Mouse (Mus musculus) megakaryocyte, adult 5-6 weeks (primary cell): Measurements from ENCODE around the gene Fat3. TPM values are rescaled to one million over a fixed set of nuclear protein-coding genes. Genes with fewer than 3 reads are reported as not detected.
A peak's percentile ranks its signal among the peaks of the same experiment; 100 is the strongest.

Source experiments
- ATAC-seq: 2 replicates; pipeline ENCODE4 v1.8.0; 2016; ENCODE audit warnings: mild to moderate bottlenecking, inconsistent platforms; ENCODE audit not compliant: poor library complexity, severe bottlenecking
- total RNA-seq, 2 experiments: library from RNA; stranded (forward) in 1 of 2; stranded (reverse) in 1 of 2; fragments of 153-499, 151-499 nt in 1 of 2; fragments of 221-1000, 200-1000 nt in 1 of 2; gene quantifications; 2 replicates each; pipeline versions ENCODE4 v1.2.3 to v1.2.4; 2015 to 2017

Fat3 gene
- total RNA-seq, 2 experiments from 2014 or later = 0.11 TPM; not detected in 1

DNA sequence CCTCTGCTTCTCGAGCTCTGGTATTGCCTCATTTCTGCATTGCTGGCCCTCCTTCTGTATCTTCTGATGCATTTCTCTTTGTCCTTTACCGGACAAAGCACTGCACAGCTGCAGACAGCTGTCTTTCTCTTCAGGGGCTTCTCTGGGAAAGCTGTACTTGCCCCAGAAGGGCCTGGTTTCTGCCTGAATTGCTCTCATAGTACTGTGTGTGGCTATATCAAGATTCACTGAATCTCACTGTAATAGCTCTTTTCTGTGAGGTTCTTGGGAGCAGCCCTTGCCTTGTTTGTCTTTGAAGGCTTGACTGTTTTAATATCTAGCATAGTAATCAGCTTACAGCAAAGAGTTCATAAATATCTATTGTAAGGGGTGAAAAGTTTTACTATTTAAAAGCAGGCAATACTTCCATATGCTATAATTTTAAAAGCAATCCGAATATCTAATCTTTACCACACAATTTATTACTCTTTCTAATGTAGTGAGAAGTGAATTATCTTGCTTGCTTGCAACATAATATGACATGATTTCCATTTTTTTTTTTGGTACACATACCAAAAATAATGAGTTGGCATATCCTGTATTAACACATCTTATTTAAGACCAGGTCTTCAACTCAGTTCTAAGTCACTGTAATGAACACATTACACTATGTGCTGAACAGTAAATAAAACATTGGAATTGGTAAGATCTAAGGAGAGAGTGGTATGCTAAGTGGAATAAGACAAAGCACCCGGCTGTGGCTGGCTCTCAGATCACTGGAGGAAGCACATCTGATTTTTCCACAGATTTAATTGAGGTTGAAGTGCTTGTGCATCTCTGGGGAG lies 348.1 kb downstream of the Fat3 start:
- ATAC-seq = no peak

DNA sequence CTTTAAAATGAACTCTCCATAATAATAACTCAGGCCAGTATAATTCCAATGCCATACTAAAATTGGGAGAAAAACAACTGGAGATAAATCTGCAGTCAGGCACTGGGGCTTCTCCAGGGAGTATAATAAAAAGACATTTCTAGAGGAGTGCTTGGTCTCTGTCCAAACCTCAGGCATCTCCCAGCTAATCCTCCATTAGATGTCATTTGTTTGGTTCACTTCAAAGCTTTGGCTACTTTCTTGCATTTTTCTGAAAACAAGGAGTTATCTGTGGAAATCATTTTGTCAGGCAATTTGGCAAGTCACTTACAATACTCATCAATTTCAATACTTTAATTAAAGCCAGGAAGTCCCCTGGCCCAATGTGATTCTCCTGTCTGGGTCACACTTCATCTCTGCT lies 351.0 kb downstream of the Fat3 start:
- ATAC-seq = no peak

DNA sequence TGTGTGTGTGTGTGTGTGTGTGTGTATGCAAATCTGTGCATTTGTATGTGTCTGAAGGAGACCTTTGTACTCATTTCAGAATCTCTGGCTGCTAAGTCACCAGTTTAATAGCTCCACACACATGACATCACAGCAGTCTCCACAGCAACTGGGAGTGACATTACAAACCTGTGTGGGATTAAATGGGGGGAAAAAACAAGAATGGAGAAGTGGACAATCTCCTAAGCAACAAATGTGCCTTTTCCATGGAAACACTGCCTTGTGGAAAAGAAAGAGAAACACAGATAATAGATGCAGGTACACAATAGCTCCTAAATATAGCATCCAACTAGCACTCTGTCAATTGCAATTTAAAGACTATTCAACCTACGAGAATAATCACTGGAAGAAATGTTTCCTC lies 353.4 kb downstream of the Fat3 start:
- ATAC-seq = no peak

DNA sequence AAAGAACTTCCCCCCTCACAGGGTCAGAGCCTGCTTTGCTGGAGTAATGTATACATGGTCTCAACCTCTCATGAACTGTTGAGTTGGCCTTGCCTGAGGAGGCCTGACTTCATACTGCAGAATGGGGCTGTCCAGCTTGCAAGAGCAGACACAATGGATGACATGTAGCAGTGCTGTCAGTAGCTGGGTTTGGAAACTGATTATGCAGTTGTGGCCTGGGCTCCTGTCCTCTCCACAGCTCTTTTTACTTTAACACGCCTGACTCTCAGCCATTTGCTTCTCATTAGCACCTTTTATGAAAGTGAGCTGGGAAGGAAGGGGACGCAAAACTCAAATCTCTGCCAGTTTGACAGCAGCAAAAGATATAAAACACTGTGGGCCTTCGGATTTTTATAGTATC lies 356.4 kb downstream of the Fat3 start:
- no peak for ATAC-seq

DNA sequence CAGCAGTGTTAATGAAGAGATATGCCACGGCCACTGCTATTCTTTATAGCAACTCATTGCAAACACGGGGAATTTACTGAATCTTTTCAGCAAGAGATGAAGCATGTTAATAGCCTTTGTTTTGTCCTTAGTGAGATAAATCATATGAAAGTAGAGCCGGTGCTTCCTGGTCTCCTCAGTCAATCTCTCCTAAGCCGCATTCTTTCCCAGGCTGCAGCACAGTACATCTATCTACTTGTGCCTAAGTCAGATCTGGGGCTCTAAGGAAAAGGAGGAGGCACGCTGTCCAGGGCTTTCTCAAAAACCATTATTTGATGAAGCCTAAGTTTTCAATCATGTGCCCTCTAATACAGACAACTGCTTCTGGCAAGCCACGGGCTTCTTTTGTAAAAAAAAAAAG lies 361.8 kb downstream of the Fat3 start:
- ATAC-seq = no peak

DNA sequence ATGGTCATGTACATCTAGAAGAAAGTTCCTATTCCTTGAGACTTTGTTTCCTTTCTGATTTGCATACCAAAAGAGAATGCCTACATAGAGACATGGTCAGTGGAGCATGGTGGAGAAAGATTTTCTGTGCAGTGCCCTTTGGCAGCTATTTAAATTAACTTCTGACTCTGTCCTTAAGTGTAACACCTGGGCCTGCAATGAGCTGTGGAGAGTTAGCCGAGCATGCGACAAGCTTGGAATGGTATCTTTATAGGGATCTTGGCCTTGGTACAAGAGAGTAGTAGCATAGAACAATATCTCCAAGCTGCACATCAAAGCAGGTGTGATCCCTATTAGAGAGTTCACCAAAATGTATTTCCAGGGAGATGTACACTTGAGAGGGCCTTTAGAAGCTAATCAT lies 368.0 kb downstream of the Fat3 start:
- ATAC-seq = no peak

DNA sequence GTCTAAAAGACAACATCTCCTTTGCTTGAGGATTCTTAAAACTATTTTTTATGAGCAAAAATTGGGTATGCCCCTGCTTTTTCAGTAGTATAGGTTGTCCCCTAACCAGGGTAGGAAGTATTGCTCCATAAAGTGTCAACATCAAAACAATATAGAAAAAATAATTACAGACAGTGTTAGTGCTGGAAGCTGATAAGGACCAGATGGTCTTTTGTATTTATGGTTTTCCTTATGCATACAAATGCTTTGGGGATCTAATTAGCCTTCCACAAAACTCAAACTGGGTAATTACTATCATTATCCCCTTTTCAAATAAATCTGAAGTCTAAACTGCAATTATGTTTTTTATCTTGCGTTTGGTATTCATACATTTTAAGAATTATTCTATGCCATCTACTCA lies 368.5 kb downstream of the Fat3 start:
- no peak for ATAC-seq

DNA sequence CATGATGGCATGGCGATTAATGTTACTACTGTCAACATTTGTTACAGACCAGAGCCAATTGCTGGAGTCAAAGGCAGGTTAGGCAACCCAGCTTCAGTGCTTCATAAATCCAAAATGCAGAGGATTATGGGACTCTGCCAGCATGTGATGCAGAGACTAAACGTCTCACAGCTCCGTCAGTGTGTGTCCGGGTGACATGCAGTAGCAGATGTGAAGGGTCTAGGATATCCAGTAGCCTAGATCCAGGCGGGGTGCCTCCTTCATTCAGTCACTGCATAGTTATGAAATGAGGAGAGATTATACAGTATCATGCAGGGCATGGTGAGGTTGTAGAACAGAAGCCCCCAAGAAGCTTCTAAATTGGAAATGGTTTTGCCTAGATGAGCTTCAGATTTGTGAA lies 379.3 kb downstream of the Fat3 start:
- ATAC-seq = no peak

DNA sequence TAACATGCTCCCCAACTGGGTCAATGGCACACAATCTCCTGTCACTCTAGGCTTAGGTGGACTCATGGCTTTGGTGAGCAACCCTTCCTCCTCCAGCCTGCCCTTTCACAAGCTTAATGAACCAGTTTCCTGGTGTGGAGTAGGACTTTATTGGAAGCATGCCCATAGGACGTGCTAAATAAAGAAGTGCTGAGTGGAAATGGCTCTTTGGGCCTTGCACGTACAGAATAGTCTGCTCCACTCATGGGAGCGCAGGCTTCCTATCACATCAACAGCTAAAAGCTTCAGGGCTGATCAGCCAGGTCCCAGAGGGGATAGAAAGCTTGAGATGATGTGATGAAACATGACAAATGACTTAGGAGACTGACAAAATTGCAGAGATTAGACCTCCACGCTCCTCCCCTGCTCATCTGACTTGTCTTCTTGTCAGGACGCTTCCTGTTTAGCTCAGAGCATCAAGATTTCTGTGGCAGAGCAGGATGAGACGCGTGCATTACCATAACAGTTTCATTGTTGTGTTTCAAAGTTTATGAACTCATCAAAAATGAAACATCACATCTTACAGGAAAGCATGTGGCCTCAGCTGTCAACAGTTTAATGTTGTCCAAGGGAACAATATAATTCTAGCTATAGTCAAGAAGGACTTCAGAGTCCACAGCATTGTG lies 386.1 kb downstream of the Fat3 start:
- ATAC-seq = no peak

DNA sequence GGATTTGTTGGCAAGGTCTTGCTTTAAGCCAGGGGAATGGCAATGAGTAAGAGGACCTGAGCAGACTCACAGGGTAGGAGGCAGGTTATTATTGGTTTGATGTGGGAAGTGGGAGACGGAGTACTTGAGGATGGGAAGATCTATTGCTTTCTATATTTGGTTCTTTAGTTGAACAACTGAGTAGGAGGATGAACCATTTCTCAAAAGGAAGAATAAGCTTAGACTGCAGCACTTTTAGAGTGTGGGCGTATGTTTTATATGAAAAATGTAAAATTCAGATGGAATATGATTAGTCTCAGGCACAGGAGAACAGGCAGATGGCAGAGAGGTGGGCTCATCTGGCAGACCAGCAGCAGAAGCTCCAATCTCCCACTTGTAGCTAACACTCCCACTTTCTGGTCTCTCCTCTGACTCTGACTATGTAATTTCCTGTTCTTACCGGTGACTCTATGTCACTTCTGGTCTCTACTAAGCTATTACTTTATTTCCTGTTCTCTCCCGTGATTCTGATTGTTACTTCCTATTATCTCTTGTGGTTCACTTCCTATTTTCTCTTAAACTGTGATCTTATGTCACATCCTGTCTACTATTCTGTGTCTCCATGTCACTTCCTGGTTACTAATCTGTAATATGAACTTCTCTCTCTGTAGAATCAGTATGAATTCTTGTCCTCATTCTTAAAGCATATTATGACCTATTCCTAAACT lies 387.0 kb downstream of the Fat3 start:
- peak; percentile 43 for ATAC-seq

DNA sequence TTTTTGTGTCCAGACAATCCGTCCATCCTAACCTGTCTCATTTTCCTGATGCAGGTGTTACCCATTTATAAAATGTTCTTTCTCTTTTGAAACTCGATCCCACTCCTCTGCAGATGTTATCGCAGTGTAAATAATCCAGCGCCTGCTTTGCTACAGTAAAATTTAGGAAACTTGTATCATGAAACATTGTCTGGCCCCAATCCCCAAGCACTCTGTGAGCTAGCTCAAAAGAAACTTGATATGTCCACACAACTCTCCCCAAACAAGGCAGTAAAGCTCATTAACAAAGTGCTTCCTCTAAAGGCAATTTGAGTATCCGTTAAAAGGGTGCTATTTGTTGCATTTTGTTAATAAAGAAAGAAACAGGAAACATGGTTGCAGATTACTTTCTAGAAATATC lies 393.2 kb downstream of the Fat3 start:
- no peak for ATAC-seq

DNA sequence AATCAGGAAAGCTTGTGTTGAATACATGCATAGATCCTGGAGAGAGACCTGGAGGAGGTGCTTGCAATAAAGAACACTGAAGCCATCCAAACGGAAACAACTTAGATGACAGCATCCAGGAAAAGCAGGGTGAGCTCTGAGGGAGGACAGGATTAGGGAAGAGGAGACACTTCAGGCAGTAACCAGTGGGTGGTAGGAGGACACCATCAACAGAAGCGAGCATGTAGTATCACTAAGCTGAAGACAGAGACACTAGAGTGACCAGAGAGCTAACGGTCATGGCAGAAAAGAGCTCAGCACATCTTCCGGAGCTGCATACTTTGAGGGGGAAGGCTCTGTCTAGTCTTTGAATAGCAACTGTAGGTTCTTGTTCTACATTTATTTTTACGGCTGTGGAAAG lies 393.7 kb downstream of the Fat3 start:
- ATAC-seq = no peak

DNA sequence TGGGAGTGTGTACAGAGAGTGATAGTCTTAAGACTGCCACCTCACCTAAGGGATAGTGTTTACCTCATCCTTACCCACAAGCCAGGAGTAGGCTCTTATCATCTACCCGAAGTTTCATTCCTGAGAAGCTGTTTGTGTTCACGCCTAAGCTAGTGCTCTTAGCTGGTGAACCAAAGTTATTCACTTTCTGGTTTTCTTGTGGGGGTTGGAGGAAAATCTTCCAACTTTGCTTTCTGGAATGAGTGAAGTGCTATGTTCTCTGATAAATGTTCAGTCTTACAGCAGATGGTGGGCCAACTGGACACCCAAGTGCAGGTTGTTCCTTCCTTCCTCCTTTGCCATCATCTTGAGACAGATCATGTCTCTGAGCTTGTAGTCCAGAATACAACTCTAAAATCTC lies 402.5 kb downstream of the Fat3 start:
- ATAC-seq = no peak

DNA sequence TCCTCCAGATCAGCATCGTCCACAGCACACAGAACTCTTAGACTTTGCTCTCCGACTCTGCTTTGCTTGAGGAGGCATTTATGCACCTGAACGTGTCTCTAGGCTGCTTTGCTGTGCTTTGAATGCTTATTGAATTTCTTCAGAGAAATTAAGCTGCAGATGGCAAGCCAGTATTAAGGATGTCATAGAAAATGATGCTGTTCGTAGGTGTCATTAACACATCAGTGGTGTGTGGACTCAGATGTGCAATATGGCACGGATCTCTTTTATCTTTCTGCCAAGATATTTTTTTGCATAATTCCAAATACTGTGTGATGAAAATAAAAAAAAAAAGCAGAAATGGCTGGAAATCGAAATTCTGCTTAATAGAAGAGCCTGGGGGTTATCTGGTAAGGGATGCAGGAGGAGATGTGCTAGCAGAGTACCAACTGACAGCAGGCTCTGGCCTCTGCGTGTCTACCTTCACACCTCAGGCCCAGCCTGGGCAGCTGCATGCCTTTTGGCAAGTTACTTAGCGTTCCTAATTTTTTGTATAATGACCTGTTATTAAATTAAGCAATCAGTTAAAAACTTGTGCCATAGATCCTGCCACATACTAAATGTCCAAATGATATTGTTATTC lies 407.9 kb downstream of the Fat3 start:
- ATAC-seq = no peak

DNA sequence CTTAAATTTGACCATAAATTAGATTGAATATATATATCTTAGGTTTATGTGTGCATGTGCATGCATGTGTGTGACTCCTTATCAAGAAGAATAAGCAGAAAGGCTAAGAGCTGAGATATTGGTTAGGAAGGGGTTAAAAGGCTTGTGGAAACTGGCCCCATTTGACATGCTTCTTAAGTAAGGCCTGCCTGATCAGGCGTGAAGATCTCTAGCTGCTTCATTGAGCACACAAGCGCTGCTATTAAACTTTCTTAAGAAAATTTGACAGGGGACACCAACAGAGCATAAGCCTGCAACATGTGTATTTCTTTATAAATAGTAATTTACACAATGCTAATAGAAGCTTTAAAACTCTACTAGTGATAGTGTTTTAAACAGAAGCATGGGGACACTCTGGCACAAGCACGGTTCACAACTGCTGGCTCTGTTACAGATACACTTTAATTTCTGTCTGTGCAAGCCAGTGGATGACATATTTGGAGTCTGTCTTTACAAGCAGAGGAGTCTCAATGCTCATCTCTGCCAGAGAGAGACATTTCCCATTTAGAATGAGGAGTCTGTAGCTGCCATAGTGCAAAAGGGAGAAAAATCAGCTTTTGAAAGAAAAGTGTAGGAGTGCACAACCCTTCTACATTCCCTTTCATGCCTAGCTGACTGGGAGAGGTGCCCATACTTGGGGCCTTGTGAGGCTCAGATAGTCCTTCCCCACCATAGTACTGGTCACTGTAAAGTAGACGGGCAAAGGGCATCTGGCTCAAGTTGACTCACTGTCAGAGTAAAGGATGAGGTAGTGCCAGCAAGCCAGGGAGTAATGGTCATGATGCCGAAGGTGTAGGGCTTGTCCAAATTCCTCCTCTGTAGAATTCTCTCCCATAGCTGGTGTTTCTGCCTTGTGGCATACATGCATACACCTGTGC lies 408.8 kb downstream of the Fat3 start:
- ATAC-seq = no peak

DNA sequence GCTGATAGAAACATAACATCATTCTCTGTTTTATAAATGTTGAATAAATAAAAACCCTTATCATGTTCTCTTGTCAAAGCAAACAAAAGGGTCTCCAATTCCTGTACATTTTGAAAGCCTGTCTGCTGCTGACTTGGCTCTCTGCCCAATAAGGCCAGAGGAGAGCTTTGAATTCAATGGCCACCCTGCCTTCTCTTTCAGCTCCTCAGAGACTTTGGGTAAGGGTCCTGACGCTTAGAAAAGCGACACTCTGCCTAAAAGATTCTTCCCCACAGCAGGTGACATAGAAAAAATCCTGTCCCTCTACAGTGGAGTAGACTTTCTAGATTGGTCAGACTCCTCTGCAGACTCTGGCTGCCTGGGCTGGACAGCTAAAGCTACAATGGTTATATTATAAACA lies 421.8 kb downstream of the Fat3 start:
- ATAC-seq = no peak

DNA sequence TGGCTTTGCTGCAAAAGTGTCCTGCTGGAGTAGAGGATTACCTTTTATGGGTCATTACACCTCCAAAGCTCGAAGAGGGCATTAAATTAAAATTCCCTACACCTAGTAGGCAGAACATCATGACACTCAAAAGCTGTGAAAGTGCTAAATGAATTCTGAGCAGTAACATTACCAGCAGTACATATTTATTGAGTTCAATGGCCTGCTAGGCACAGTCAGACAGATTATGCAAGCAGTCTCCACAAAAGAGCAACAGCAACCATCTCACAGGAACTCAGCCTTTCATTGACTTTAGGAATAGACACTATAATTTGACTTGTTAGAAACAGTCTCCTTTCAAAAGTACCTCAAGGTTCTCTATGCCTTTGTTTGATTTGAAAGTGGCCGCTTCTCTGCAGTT lies 426.4 kb downstream of the Fat3 start:
- ATAC-seq = no peak

DNA sequence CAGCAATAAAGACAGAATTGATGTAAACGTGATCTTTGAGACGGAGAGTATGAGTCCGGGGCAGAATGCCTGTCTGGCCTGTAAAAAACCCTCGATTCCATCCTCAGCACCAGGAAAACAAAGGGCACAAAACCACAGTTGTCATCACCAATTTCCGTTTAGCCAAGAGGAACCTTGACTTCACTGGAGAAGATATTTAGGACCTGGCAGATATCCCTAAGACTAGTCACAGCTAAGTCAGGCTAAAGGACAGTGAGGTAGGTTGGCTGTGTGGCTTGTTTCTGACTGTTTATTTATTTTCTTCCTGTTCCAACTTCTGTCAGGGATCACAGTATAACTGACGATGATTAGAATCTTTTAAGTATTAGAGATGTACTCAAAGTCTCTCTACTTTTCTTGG lies 427.0 kb downstream of the Fat3 start:
- no peak for ATAC-seq

DNA sequence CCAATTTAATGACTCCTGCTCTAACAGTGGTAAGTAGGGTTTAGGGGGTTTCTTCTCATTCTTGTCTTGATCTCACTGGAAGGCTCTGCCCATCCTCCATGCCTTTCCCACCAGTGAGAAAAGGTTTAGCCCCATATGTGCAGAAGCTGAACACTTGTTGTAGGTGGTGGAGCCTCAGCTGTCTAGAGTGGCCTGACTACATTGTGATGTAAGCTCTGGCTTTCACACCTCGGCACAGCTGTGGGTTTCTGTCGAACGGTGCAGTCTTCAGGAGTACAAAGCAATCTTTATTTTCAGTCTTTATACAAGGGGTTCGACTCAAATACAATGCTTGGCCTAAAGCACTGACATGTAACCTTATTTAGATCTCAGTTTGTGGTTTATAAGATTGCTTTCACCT lies 437.6 kb downstream of the Fat3 start:
- ATAC-seq = no peak

DNA sequence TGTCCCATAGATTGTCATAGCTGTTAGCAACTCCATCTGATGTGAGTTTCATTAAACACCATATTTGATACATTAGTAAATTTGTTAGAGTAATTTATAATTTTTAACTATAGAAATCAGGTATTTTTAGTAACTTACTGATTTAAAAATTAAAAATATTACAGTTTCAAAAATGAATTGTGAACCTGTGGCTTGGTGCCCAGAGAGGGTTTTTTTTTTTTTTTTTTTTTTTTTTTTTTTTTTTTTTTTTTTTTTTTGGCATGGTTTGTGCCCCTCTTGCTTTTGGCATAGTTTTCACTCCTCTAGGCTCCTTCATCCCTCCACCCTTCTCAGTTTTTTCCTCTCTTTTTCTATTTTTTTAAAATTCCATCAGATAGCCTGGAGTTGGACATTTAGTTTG lies 438.6 kb downstream of the Fat3 start:
- ATAC-seq = no peak

DNA sequence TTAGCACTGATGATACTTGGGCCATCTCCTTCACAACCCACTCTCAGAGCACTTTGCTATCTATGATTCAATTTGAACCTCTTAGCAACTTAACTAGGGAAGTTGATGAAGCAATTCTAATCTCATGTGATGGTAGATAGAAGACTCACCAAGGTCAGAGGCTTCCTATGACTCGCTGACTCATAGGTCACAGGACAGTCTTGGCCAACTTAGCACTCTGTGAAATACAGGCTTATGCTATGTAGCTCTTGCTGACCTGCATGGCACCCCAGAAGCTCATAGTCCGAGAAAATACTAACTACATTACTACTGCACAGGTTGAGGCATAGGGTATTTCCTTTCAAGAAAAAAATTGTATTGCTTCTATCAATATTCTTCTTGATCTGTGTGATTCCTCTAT lies 454.4 kb downstream of the Fat3 start:
- no peak for ATAC-seq
